Mouse (Mus musculus) neural tube, embryonic 13.5 days (tissue): ENCODE data around the gene Gzf1. TPM values are rescaled to one million over a fixed set of nuclear protein-coding genes. Genes with fewer than 3 reads are reported as not detected.

ENCODE experiments used
- ATAC-seq: fragments of 200-750 bp; cut with Nextera tagmentation; 2 replicates; pipeline ENCODE4 v1.8.0; 2017; ENCODE audit warnings: low read depth, mild to moderate bottlenecking, moderate TSS enrichment, moderate library complexity
- H3K27ac ChIP-seq: fragments of 300-500 bp; sonication (generic); replicated peaks from 2 replicates; pipeline ENCODE4 v1.5.1; 2015; ENCODE audit warnings: moderate library complexity, mild to moderate bottlenecking, inconsistent platforms
- H3K27me3 ChIP-seq: fragments of 300-500 bp; sonication (generic); 2 replicates; pipeline ENCODE4 v1.6.1; 2015; ENCODE audit warnings: mild to moderate bottlenecking, inconsistent platforms
- H3K36me3 ChIP-seq: fragments of 300-500 bp; sonication (generic); 2 replicates; pipeline ENCODE4 v1.6.1; 2015; ENCODE audit warnings: mild to moderate bottlenecking, inconsistent platforms
- H3K4me1 ChIP-seq: fragments of 300-500 bp; sonication (generic); replicated peaks from 2 replicates; pipeline ENCODE4 v1.6.1; 2015; ENCODE audit warnings: inconsistent platforms
- H3K4me2 ChIP-seq: fragments of 300-500 bp; sonication (generic); 2 replicates; pipeline ENCODE4 v1.6.1; 2015; ENCODE audit warnings: inconsistent platforms, mild to moderate bottlenecking, moderate library complexity
- H3K4me3 ChIP-seq: fragments of 300-500 bp; sonication (generic); 2 replicates; pipeline ENCODE4 v1.5.1; 2015; ENCODE audit warnings: mild to moderate bottlenecking, inconsistent platforms
- H3K9ac ChIP-seq: fragments of 300-500 bp; sonication (generic); 2 replicates; pipeline ENCODE4 v1.6.1; 2015; ENCODE audit warnings: moderate library complexity, mild to moderate bottlenecking, inconsistent platforms
- H3K9me3 ChIP-seq: fragments of 300-500 bp; sonication (generic); 2 replicates; pipeline ENCODE4 v1.6.1; 2016; ENCODE audit warnings: inconsistent platforms
- WGBS: fragments of 180-500 bp; shearing (Covaris S2); methylation state at CpG from one replicate; pipeline ENCODE4 v1.1.7; 2015; 5-methylcytosine and 5-hydroxymethylcytosine counted together
- polyA plus RNA-seq: library from polyadenylated mRNA; unstranded; fragments of >200 nt; fragmentation: Nextera tagmentation; extraction: Ambion mirVana; gene quantifications from 2 replicates; pipeline ENCODE4 v1.2.1, GENCODE M21; 2015

Gene Gzf1
- polyA plus RNA-seq, 1 experiment from 2014 or later, result 14.6 TPM

DNA sequence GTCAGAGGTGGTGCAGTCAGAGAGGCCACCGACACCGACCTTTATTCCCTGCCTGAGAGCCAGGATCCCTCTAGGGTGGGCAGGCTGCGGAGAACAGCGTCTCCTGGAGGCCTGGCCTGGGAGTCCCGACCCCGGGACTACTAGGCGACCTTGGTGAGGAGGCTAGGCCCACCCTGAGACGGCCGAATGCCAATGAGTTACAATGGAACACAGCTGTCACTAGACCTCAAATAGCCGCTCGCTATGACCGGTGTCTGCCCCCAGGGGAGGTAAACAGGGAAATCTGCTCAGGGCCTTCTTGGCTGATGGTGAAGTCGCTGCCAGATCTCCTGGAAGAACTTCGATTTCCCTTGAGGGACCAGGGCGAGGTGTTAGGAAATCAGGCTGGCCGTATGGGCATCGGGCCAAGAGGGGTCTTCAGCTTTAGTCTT lies 653 bp downstream of the Gzf1 start:
- H3K9me3 ChIP-seq, result no peaks in the 10 kb centered on the region
- H3K27ac ChIP-seq, result peak overlapping the region; percentile 89
- H3K4me3 ChIP-seq, result peak overlapping the region; percentile 74
- peak overlapping the region; percentile 91 for H3K9ac ChIP-seq
- H3K4me1 ChIP-seq, result peaks cover 57% of the 10 kb centered on the region
- H3K27me3 ChIP-seq, result no peaks in the 10 kb centered on the region
- H3K4me2 ChIP-seq, result peak overlapping the region; percentile 91
- WGBS, result 11% methylated on average over 17 of the region's 17 CpGs
- ATAC-seq, result peak; percentile 59
- H3K36me3 ChIP-seq, result peaks cover 38% of the 10 kb centered on the region

- Histone ChIP-seq H3K9me3 (no peaks in the 10 kb centered on the region), H3K4me2 (no peak overlapping the region), H3K4me1 (peaks cover 51% of the 10 kb centered on the region), H3K4me3 (no peak overlapping the region), H3K36me3 (peaks cover 46% of the 10 kb centered on the region), H3K9ac (no peak overlapping the region), H3K27ac (no peak overlapping the region), H3K27me3 (no peaks in the 10 kb centered on the region)
- WGBS, result 94% methylated on average over 1 of the region's 1 CpGs
- ATAC-seq, result no peak
These were observed 2.2 kb downstream of the Gzf1 start for GRCm38 (mm10) chr2:148683031-148683430.

GRCm38 (mm10) chr2:148684972-148685371 lies 4.1 kb downstream of the Gzf1 start:
- H3K9ac ChIP-seq, result no peak overlapping the region
- no peak overlapping the region for H3K4me2 ChIP-seq
- 95% methylated on average over 2 of the region's 2 CpGs for WGBS
- no peaks in the 10 kb centered on the region for H3K27me3 ChIP-seq
- ATAC-seq, result no peak
- no peaks in the 10 kb centered on the region for H3K9me3 ChIP-seq
- no peak overlapping the region for H3K4me3 ChIP-seq
- H3K4me1 ChIP-seq, result peaks cover 33% of the 10 kb centered on the region
- no peak overlapping the region for H3K27ac ChIP-seq
- peaks cover 59% of the 10 kb centered on the region for H3K36me3 ChIP-seq

- H3K9me3 ChIP-seq, result no peaks in the 10 kb centered on the region
- H3K4me2 ChIP-seq, result no peak overlapping the region
- no peak for ATAC-seq
- peaks cover 67% of the 10 kb centered on the region for H3K36me3 ChIP-seq
- no peak overlapping the region for H3K4me3 ChIP-seq
- WGBS, result 92% methylated on average over 3 of the region's 3 CpGs
- H3K4me1 ChIP-seq, result peaks cover 27% of the 10 kb centered on the region
- H3K27ac ChIP-seq, result no peak overlapping the region
- no peak overlapping the region for H3K9ac ChIP-seq
- no peaks in the 10 kb centered on the region for H3K27me3 ChIP-seq
These were observed 4.9 kb downstream of the Gzf1 start for GRCm38 (mm10) chr2:148685709-148686108.

DNA sequence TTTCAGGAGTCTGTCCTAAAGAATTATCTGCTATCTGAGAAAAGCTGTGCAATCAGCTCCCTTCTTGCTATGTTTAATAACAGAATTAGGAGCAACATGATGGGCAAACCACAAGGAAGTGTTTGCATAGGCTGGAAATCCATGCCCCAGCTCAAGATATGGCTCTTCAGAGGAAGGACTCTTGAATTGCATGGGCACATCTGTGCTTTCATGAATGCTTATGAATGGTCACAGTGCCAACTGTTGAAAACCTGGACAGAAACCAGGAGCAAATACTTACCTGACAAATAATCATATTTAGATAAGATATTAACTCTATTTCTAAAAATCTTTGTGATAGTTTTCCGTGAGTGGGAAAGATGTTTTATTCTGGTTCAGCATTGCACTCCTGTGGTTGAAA lies 6.0 kb downstream of the Gzf1 start:
- Histone ChIP-seq H3K4me3 (no peak overlapping the region), H3K4me2 (no peak overlapping the region), H3K27me3 (no peaks in the 10 kb centered on the region), H3K27ac (no peak overlapping the region), H3K36me3 (peaks cover 78% of the 10 kb centered on the region), H3K4me1 (peaks cover 21% of the 10 kb centered on the region), H3K9ac (no peak overlapping the region), H3K9me3 (no peaks in the 10 kb centered on the region)
- ATAC-seq, result no peak
- WGBS, result 100% methylated on average over 1 of the region's 1 CpGs

DNA sequence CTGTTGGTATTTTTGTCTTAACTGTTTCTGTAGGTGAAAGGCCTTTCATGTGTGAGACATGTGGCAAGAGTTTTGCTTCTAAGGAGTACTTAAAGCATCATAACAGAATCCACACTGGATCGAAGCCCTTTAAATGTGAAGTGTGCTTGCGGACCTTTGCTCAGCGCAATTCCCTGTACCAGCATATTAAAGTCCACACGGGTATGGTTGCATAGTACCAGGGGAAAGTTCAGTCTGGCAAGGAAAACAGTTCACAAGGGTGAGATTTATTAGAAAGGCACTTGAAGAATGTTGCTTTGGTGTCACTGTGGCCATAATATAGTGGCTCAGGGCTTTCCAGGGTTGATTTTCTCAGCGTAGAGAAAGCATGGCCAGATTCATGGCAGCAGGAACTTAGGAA lies 7.1 kb downstream of the Gzf1 start:
- peaks cover 10% of the 10 kb centered on the region; the same call in 1 of the 2 replicates for H3K4me1 ChIP-seq
- no peak for ATAC-seq
- no peak overlapping the region for H3K4me3 ChIP-seq
- H3K27me3 ChIP-seq, result no peaks in the 10 kb centered on the region
- H3K9ac ChIP-seq, result no peak overlapping the region
- no peak overlapping the region for H3K4me2 ChIP-seq
- no peaks in the 10 kb centered on the region for H3K9me3 ChIP-seq
- no peak overlapping the region for H3K27ac ChIP-seq
- peaks cover 86% of the 10 kb centered on the region for H3K36me3 ChIP-seq
- 93% methylated on average over 5 of the region's 5 CpGs for WGBS

GRCm38 (mm10) chr2:148689444-148690140 lies 8.8 kb downstream of the Gzf1 start:
- 0 out of 2 replicates have a peak, but pooled peaks cover 9% of the 10 kb centered on the region for H3K4me1 ChIP-seq
- no peak overlapping the region for H3K4me3 ChIP-seq
- H3K9me3 ChIP-seq, result no peaks in the 10 kb centered on the region
- no peaks in the 10 kb centered on the region for H3K27me3 ChIP-seq
- WGBS, result 94% methylated on average over 6 of the region's 6 CpGs
- no peak overlapping the region for H3K27ac ChIP-seq
- H3K4me2 ChIP-seq, result no peak overlapping the region
- no peak for ATAC-seq
- H3K9ac ChIP-seq, result no peak overlapping the region
- H3K36me3 ChIP-seq, result peaks cover 90% of the 10 kb centered on the region

GRCm38 (mm10) chr2:148690291-148690690 lies 9.5 kb downstream of the Gzf1 start:
- WGBS, result 92% methylated on average over 3 of the region's 3 CpGs
- no peak for ATAC-seq
- Histone ChIP-seq H3K36me3 (peaks cover 90% of the 10 kb centered on the region), H3K4me3 (no peak overlapping the region), H3K9ac (no peak overlapping the region), H3K27ac (no peak overlapping the region), H3K4me1 (0 out of 2 replicates have a peak, but pooled peaks cover 9% of the 10 kb centered on the region), H3K27me3 (no peaks in the 10 kb centered on the region), H3K4me2 (no peak overlapping the region), H3K9me3 (no peaks in the 10 kb centered on the region)

DNA sequence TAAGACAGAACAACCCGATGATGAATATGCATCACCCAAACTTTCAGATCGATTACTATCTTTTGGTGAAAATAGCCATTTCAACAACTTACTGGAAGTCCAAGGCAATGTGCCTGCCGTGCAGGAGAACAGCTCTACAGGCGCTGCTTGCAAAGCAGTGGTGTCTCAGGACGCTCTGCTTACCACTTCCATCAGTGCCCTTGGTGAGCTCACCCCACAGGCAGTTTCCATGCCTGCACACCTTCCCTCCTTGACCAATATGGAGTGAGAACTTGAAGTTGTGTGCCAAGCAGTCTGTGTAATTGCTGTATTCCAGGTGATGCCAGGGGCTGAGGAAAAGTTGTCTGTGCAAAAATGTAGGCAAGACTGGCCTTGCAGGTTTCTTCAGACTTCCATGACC lies 10.0 kb downstream of the Gzf1 start:
- H3K9ac ChIP-seq, result no peak overlapping the region
- no peaks in the 10 kb centered on the region for H3K9me3 ChIP-seq
- H3K4me2 ChIP-seq, result no peak overlapping the region
- H3K4me3 ChIP-seq, result no peak overlapping the region
- WGBS, result 95% methylated on average over 5 of the region's 5 CpGs
- no peak overlapping the region for H3K27ac ChIP-seq
- no peaks in the 10 kb centered on the region for H3K27me3 ChIP-seq
- peaks cover 90% of the 10 kb centered on the region for H3K36me3 ChIP-seq
- 0 out of 2 replicates have a peak, but pooled peaks cover 7% of the 10 kb centered on the region for H3K4me1 ChIP-seq
- ATAC-seq, result no peak

- Histone ChIP-seq H3K9ac (no peak overlapping the region), H3K4me2 (no peak overlapping the region), H3K27ac (no peak overlapping the region), H3K27me3 (no peaks in the 10 kb centered on the region), H3K4me1 (no peaks in the 10 kb centered on the region), H3K36me3 (peaks cover 79% of the 10 kb centered on the region), H3K4me3 (no peak overlapping the region), H3K9me3 (no peaks in the 10 kb centered on the region)
- WGBS, result 73% methylated on average over 5 of the region's 5 CpGs
- ATAC-seq, result no peak
These were observed 17.7 kb downstream of the Gzf1 start for GRCm38 (mm10) chr2:148698571-148698970.

GRCm38 (mm10) chr2:148706409-148707201 lies 25.8 kb downstream of the Gzf1 start:
- Histone ChIP-seq H3K36me3 (peaks cover 41% of the 10 kb centered on the region), H3K27ac (0 out of 2 replicates have a peak overlapping the region, but pooled peaks have one; percentile 18), H3K4me3 (no peak overlapping the region), H3K9me3 (no peaks in the 10 kb centered on the region), H3K4me2 (no peak overlapping the region), H3K4me1 (no peaks in the 10 kb centered on the region), H3K9ac (no peak overlapping the region), H3K27me3 (no peaks in the 10 kb centered on the region)
- ATAC-seq, result peak; percentile 45; the same call in 1 of the 2 replicates
- 78% methylated on average over 15 of the region's 15 CpGs for WGBS

DNA sequence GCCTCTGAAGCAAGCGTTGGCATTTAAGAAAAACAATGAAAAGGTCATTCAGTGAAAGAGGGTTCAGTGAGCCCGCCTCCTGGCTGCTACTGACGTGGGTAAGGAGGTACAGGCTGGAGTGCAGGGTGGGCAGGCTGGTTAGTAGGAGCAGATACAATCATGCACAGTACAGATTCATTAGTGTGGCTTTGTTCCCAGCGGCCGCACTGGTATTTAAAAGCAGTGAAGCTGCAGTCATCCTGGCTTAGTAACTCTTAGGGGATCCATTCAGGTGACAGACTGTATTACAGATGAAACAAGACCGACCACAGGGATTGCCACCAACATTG lies 26.3 kb downstream of the Gzf1 start:
- H3K4me1 ChIP-seq, result no peaks in the 10 kb centered on the region
- H3K4me3 ChIP-seq, result no peak overlapping the region
- no peak overlapping the region for H3K9ac ChIP-seq
- ATAC-seq, result peak; percentile 38; the same call in 1 of the 2 replicates
- 0 out of 2 replicates have a peak overlapping the region, but pooled peaks have one; percentile 18 for H3K27ac ChIP-seq
- peaks cover 46% of the 10 kb centered on the region for H3K36me3 ChIP-seq
- 63% methylated on average over 6 of the region's 6 CpGs for WGBS
- H3K4me2 ChIP-seq, result no peak overlapping the region
- no peaks in the 10 kb centered on the region for H3K9me3 ChIP-seq
- H3K27me3 ChIP-seq, result no peaks in the 10 kb centered on the region
